Mouse (Mus musculus) skeletal muscle tissue, adult 2 months (tissue): ENCODE measurements around the gene Gm29554.
"Not testable (repeated sequence)": the region's sequence is repeated elsewhere in the genome, so short reads cannot be mapped to it uniquely, and the experiment has no call there.

ENCODE experiments used
- DNase-seq: peaks from one replicate; pipeline ENCODE4 v3.0.0-alpha.2; 2012; ENCODE audit warnings: low read depth, low spot score

The Gm29554 gene

DNA sequence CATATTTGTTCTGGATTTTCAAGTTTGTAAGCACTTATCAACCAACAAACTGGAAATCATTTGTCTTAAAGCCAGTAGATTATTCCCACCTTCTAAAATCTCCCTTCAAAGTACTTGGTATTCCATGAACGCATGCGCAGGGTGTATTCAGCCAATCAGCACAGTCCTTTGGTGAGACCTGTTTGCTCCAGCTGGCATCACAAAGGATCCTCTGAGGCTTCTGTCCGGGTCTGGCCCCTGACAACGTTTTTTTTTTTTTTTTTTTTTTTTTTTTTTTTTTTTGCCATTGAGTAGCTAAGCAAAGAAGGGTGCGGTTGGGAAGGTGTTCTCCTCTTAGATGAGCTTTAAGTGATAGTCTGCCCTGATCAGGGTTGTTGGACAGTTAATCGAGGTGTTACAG, at the start of gene Gm29554:
TSS of gene Gm29554 (plus strand) at position 301 of the 400 bp plus-strand sequence.
- not testable (repeated sequence) for DNase-seq
